Mouse (Mus musculus): Measurements from ENCODE around the gene Il10ra. TPM values are rescaled to one million over a fixed set of nuclear protein-coding genes. Genes with fewer than 3 reads are reported as not detected.
A peak's percentile ranks its signal among the peaks of the same experiment; 100 is the strongest.

The Il10ra gene
- polyA plus RNA-seq (2015; fragmentation: Nextera tagmentation; extraction: Ambion mirVana) = 1.4 TPM in 2 replicates

DNA sequence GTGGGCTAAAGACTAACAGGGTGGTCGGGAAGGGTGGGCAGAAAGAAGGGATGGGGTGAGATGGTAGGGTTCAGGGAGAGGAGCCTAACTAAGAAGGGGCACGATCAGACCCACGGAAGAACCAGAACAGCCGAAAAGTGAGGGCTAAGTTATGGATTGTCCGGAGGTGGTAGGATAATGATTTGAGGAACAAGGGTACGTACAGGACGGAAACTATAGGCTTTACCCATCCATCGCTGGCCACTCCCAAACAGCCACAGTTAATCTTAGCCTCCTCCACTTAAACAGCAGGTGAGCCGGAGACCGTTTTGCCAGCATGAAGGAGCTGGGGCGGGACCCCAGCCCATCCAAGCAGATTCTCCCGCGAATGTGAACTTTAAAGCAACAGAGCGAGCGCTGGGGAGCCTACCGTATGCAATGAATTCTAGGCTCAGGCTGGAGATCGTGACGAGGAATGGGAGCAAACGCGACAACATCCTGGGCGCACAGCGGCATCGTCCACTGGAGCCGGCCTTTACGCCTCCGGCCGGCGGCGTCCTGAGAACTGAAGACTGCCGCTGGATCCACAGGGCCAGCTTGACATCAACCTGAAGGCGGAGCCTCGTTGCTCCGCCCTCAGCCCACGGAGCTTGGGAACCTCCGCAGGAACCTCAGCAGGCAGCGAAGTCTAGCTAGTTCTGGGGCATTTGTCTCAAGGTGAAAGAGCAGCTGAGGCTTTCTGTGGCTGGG lies at the start of gene Il10ra:
TSS of gene Il10ra (minus strand) at position 553 of the 729 bp plus-strand sequence.
- H3K9me3 ChIP-seq = no peaks in the 10 kb centered on the region
- peaks cover 20% of the 10 kb centered on the region for H3K27me3 ChIP-seq (replicated peaks)
- H3K4me2 ChIP-seq (replicated peaks) = peak within 1 kb of the TSS; percentile 78
- H3K4me1 ChIP-seq (replicated peaks) = peaks cover 6% of the 10 kb centered on the region; the same call in 1 of the 2 replicates
- no peaks in the 10 kb centered on the region for H3K36me3 ChIP-seq
- peak within 1 kb of the TSS; percentile 33 for H3K4me3 ChIP-seq (replicated peaks)
- WGBS = 7% methylated on average over 36 of the region's 36 CpGs
- H3K27ac ChIP-seq = no peak within 1 kb of the TSS
- ATAC-seq = peak; percentile 58; the same call in 1 of the 2 replicates
- H3K9ac ChIP-seq = peak within 1 kb of the TSS; percentile 40

DNA sequence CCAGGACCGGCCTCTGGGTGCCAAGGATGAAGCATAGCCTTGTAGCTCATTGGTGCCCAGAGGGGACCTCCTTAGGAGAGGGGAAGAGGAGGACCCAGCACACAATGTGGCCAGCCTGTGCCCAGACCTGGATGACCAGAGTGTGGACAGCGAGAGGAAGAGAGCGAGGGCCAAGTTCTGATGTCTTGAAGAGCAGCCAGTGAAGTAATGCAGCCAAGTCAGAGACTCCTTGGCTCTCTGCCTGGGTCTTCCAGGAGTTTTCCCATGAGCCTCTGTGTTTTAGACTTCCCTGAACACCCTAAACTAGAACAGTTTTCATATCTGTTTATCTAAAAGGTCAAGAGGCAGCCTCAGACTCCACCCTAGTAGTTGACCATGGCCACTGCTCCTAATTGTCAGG lies 48.7 kb upstream of the Il10ra start:
- Histone ChIP-seq H3K4me2 (replicated peaks) (no peak overlapping the region), H3K4me3 (replicated peaks) (no peak overlapping the region), H3K36me3 (no peaks in the 10 kb centered on the region), H3K4me1 (replicated peaks) (peaks cover 10% of the 10 kb centered on the region; the same call in 1 of the 2 replicates), H3K9me3 (no peaks in the 10 kb centered on the region), H3K9ac (no peak overlapping the region), H3K27ac (no peak overlapping the region), H3K27me3 (replicated peaks) (no peaks in the 10 kb centered on the region)
- WGBS = 63% methylated on average over 3 of the region's 3 CpGs
- ATAC-seq = no peak

DNA sequence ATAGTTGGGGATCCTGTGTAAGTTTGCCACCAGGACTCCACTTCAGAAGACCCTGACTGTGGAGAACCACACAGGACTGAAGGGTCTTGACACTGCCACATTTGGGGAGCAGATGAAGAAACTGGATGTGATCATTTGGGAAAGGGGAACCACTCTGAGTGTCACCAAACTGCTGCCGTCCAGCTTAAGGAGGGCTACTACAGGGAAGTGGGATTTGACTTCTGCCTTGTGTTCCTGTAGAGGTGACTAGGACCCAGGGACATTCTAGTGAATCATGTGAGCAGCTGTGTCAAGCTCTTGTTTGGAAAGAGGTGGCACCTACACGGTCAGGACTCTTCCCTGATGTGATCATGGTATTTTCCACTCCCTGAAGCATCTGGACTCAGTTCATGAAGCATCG lies 45.0 kb upstream of the Il10ra start:
- H3K27ac ChIP-seq = no peak overlapping the region
- H3K36me3 ChIP-seq = no peaks in the 10 kb centered on the region
- H3K4me2 ChIP-seq (replicated peaks) = no peak overlapping the region
- no peaks in the 10 kb centered on the region for H3K27me3 ChIP-seq (replicated peaks)
- peaks cover 9% of the 10 kb centered on the region; the same call in 1 of the 2 replicates for H3K4me1 ChIP-seq (replicated peaks)
- H3K9me3 ChIP-seq = no peaks in the 10 kb centered on the region
- no peak for ATAC-seq
- H3K4me3 ChIP-seq (replicated peaks) = no peak overlapping the region
- no peak overlapping the region for H3K9ac ChIP-seq
- WGBS = 69% methylated on average over 3 of the region's 3 CpGs

DNA sequence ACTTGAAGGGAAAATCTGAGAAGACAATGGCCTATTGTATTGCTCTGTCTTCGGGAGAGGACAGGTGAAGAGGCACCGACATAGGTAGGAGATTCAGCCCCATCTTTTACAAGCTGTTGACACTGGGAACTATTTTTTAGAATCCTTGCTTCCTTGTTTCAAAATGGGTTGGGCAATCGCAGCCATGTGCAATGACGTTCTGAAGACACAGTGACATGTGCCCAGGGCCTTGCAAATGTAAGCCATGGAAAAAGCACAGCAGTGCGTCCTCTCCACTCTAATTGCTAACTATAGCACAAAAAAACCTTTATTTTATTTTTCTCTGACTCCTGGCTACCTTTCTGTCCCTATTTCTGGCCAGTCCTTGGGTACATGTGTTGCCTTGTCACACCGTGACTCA lies 42.9 kb upstream of the Il10ra start:
- Histone ChIP-seq H3K4me2 (replicated peaks) (no peak overlapping the region), H3K9me3 (no peaks in the 10 kb centered on the region), H3K27me3 (replicated peaks) (no peaks in the 10 kb centered on the region), H3K9ac (no peak overlapping the region), H3K4me1 (replicated peaks) (no peaks in the 10 kb centered on the region), H3K4me3 (replicated peaks) (no peak overlapping the region), H3K36me3 (no peaks in the 10 kb centered on the region), H3K27ac (no peak overlapping the region)
- 72% methylated on average over 6 of the region's 6 CpGs for WGBS
- ATAC-seq = 0 out of 2 replicates have a peak, but pooled peaks have one; percentile 25

DNA sequence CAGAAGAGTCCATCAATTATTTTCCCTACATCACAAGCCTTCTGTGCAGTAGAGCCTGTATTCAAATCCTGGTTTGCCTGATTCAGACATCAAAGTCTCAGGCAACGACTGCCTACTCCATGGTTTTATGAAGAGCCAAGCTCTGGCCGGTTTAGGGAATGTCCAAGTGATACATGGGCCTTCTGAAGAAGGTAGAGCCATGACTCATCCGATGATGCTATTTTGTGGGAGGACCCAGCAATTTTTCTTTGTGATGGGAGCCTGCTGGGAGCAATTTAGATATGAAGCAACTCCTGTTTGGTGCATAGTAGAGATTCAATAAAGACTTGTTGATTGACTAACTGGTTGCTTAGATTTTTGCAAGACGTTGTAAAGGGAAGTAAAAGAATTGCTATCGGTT lies 39.6 kb upstream of the Il10ra start:
- Histone ChIP-seq H3K9ac (no peak overlapping the region), H3K4me1 (replicated peaks) (no peaks in the 10 kb centered on the region), H3K4me3 (replicated peaks) (no peak overlapping the region), H3K27me3 (replicated peaks) (no peaks in the 10 kb centered on the region), H3K9me3 (no peaks in the 10 kb centered on the region), H3K27ac (no peak overlapping the region), H3K36me3 (no peaks in the 10 kb centered on the region), H3K4me2 (replicated peaks) (no peak overlapping the region)
- WGBS = 79% methylated on average over 5 of the region's 5 CpGs
- no peak for ATAC-seq

DNA sequence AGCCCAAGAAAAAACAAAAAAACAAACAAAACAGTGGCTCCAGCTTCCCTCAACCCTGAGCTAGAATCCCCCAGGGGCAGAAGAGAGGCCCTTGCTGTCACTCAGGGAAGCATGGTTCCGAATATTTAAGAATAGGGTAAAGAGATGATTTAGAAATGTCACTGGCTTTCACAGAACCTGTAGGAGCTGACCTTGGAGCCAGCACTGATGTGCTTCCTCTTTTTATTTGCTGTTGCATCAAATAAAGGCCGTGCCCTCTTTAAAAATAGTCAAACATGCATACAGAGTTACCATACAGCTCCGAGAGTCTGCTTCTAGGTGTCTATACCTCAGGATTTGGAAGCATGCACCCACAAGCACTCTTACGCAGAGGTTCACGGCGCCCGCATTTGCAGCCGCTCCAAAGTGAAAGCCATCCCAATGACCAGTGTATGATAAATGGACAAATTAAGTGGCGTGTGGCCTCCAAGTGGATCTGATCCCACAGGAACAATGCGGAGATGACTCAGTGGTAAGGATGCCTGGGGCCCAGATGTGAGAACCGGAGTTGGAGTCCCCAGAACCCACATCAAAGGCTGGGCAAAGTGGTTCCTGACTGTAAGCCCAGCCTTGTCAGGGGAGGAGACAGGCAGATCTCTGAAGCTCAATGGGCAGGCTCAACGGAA lies 37.9 kb upstream of the Il10ra start:
- H3K9ac ChIP-seq = no peak overlapping the region
- H3K4me1 ChIP-seq (replicated peaks) = no peaks in the 10 kb centered on the region
- no peaks in the 10 kb centered on the region for H3K9me3 ChIP-seq
- no peak overlapping the region for H3K4me2 ChIP-seq (replicated peaks)
- H3K4me3 ChIP-seq (replicated peaks) = no peak overlapping the region
- no peaks in the 10 kb centered on the region for H3K36me3 ChIP-seq
- H3K27ac ChIP-seq = no peak overlapping the region
- ATAC-seq = no peak
- H3K27me3 ChIP-seq (replicated peaks) = no peaks in the 10 kb centered on the region
- WGBS = 84% methylated on average over 12 of the region's 12 CpGs

DNA sequence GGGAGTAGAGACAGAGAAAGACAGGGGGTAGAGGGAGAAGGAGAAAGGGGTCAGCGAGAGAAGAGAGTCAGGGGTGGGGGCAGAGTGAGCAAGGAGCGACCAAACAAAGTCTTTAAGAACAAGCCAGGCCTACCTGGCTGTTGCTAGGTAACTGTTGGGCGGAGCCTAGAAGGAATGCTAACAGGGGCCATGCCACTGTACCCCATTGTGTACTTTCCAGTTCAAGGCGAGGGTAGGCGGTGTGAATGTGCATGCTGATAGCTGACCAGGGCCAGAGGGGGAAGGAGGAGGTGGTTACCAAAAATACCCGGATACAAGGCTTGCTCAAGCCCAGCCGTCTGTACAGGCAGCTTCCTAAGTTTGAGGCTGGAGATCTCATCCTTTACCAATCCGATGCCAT lies 32.8 kb upstream of the Il10ra start:
- Histone ChIP-seq H3K27ac (no peak overlapping the region), H3K4me3 (replicated peaks) (no peak overlapping the region), H3K9ac (no peak overlapping the region), H3K9me3 (no peaks in the 10 kb centered on the region), H3K4me2 (replicated peaks) (no peak overlapping the region), H3K27me3 (replicated peaks) (no peaks in the 10 kb centered on the region), H3K36me3 (no peaks in the 10 kb centered on the region), H3K4me1 (replicated peaks) (0 out of 2 replicates have a peak, but pooled peaks cover 3% of the 10 kb centered on the region)
- 86% methylated on average over 8 of the region's 8 CpGs for WGBS
- no peak for ATAC-seq

DNA sequence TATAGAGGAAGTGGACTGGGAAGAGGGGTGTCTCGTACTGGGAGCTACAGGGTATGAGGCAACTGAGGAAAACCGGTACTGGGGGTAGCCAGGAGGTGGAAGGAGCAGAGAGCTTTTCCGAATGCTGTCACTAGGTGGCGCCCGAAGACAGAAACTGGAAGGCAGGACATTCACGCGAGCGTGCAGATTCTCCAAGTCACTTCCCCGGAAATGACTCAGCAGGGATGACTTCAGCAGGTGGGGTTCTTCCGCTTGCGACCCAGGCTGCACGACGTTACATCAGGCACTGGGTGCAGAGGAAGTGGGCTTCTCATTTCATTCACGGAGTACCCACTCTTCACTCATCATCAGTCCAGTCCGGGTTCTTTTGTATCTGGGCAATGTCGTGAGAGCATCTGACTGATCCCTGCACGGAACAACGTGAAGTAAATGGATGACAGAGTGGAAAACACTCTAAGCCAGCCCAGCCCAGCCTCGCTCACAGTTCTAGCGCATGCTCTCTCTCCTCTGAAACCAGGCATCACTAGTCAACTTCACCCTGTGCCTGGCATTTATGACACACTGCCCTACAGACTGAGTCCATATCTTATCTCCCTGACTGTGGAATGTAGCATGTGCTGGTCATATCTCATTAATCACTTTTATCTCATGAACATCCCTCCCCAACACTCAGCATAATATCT lies 31.6 kb upstream of the Il10ra start:
- H3K9ac ChIP-seq = no peak overlapping the region
- H3K4me1 ChIP-seq (replicated peaks) = 0 out of 2 replicates have a peak, but pooled peaks cover 3% of the 10 kb centered on the region
- WGBS = 9% methylated on average over 20 of the region's 20 CpGs

DNA sequence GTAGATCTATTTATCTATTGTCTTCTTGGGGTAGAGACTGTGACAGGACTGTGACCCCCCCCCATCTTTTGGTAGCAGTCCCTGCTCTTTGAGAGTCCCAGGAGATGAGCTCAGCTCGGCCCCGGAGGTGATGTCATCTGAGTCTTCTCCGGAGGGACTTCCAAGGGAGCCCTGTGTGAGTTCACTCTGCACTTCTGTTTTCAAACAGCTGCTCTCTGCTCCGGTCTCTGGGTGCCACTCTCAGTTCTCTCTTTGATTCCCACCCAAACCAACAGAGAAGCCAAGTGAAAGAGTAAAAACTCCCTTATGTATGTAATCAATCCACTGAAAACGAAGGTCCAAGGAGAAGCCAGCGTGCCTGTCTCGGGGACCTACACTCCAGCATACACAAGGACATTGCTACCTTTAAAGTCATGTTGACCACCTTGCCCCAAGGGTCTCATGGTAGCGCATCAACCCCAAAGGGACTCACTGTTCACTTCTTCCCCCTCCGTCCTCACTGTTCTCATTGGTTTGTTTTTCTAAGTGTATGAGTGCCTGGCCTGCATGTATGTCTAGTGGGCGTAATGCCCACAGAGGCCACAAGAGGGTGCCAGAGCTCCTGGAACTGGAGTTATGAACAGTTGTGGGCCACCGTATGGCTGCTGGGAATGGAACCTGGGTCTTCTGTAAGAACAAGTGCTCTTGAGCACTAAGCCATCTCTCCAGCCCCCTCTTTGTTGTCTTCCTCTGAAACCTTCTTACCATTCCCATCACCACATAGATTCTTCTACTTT lies 30.5 kb upstream of the Il10ra start:
- no peak overlapping the region for H3K27ac ChIP-seq
- ATAC-seq = no peak
- H3K4me1 ChIP-seq (replicated peaks) = 0 out of 2 replicates have a peak, but pooled peaks cover 6% of the 10 kb centered on the region
- H3K36me3 ChIP-seq = no peaks in the 10 kb centered on the region
- no peaks in the 10 kb centered on the region for H3K9me3 ChIP-seq
- WGBS = 80% methylated on average over 11 of the region's 11 CpGs
- no peak overlapping the region for H3K4me2 ChIP-seq (replicated peaks)
- no peaks in the 10 kb centered on the region for H3K27me3 ChIP-seq (replicated peaks)
- no peak overlapping the region for H3K9ac ChIP-seq
- no peak overlapping the region for H3K4me3 ChIP-seq (replicated peaks)

More for the DNA sequence above, 31.6 kb upstream of the Il10ra start:
- Histone ChIP-seq H3K4me3 (replicated peaks) (peak overlapping the region; percentile 27), H3K27me3 (replicated peaks) (no peaks in the 10 kb centered on the region), H3K9me3 (no peaks in the 10 kb centered on the region), H3K27ac (no peak overlapping the region), H3K36me3 (no peaks in the 10 kb centered on the region), H3K4me2 (replicated peaks) (peak overlapping the region; percentile 65)
- peak; percentile 93 for ATAC-seq

DNA sequence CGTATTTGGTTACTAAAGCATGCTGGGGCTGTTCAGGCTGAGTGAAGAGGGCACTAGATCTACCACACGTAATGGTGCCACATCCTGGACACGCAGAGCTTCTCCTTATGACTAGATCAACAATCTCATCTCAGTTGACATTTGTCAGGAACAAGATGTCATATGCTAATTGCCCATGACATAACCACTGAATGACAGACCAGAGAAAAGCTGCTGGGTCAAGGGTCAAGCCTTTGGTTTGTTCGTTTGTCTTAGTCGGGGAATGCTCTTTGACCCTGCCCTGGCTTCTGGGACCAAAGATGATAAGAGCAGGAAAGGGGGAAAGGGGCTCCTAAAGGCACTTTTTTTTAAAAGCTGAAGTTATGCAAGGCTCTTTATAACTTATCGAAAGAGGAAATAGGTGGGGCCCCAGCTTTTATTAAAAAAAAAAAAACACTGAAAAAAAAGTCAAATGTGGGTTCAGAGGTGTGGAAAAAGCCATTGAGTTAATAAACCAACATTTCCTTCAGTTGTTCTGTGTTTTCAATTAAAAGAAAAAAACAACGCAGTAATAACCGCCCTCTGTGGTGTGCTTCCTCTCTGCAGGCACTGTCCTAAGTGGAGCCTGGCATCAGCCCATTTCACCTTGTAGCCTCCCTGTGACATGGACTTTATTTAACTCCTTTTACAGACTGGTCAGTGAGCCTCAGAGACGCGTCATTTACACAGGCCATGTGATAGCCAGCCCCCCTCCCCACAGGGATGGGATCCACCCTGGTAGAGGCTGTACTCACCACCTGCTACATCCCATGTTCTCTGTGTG lies 25.5 kb upstream of the Il10ra start:
- Histone ChIP-seq H3K4me1 (replicated peaks) (0 out of 2 replicates have a peak, but pooled peaks cover 3% of the 10 kb centered on the region), H3K4me3 (replicated peaks) (no peak overlapping the region), H3K9ac (no peak overlapping the region), H3K4me2 (replicated peaks) (no peak overlapping the region), H3K27ac (no peak overlapping the region), H3K9me3 (no peaks in the 10 kb centered on the region), H3K36me3 (no peaks in the 10 kb centered on the region), H3K27me3 (replicated peaks) (no peaks in the 10 kb centered on the region)
- 35% methylated on average over 10 of the region's 10 CpGs for WGBS
- no peak for ATAC-seq

DNA sequence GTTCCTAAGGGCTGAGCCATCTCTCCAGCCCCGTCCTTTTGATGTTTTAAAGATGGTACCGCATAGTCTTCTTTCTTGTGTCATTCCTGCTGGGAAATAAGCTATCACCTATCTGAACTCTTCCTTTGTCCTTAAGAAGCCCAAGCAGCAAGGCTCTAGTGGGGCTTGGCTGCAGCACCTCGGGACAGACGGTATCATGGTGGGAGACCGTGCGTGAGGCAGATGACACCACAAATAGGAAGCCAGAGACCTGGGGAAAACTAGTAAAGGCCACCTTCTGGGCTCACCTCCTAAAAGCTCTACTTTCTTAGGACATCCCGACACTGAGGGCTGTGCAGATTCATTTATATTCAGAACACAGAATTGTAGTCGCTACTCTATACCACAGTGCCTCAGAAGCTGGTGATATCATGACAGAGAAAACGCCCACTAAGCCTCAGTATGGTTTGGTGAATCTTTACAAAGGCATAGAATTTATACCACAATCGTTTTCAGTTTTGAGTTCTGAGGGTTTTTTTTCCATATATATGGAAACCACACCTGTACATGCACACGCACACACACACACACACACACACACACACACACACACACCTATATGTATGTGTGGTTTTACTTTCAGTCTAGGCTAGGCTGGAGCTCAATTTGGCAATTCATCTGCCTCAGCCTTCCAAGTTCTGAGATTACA lies 22.7 kb upstream of the Il10ra start:
- no peaks in the 10 kb centered on the region for H3K27me3 ChIP-seq (replicated peaks)
- no peak overlapping the region for H3K27ac ChIP-seq
- no peaks in the 10 kb centered on the region for H3K36me3 ChIP-seq
- no peak overlapping the region for H3K9ac ChIP-seq
- ATAC-seq = no peak
- 84% methylated on average over 11 of the region's 11 CpGs for WGBS
- no peaks in the 10 kb centered on the region for H3K9me3 ChIP-seq
- H3K4me1 ChIP-seq (replicated peaks) = 0 out of 2 replicates have a peak, but pooled peaks cover 3% of the 10 kb centered on the region
- H3K4me3 ChIP-seq (replicated peaks) = no peak overlapping the region
- no peak overlapping the region for H3K4me2 ChIP-seq (replicated peaks)
